Mouse (Mus musculus): Measurements from ENCODE around the gene Mief1. TPM values are rescaled to one million over a fixed set of nuclear protein-coding genes. Genes with fewer than 3 reads are reported as not detected.

Gene Mief1
- polyA plus RNA-seq, 1 experiment from 2014 or later, result 12.6 TPM

- Histone ChIP-seq H3K9me3 (ENCODE audit: control insufficient read depth, low read length) (no peaks in the 10 kb centered on the region), H3K9ac (ENCODE audit: low read length) (no peak overlapping the region), H3K36me3 (ENCODE audit: control insufficient read depth, insufficient read depth, low read length) (no peaks in the 10 kb centered on the region; the same call in 1 of the 2 replicates), H3K4me3 (ENCODE audit: low read depth, low read length) (no peak overlapping the region), H3K27me3 (ENCODE audit: control insufficient read depth, insufficient read depth, low read length) (no peaks in the 10 kb centered on the region), H3K4me1 (replicated peaks; ENCODE audit: control insufficient read depth, insufficient read depth) (no peaks in the 10 kb centered on the region), H3K4me2 (replicated peaks; ENCODE audit: low read depth) (no peak overlapping the region), H3K27ac (replicated peaks) (no peak overlapping the region)
- DNase-seq (ENCODE audit: low spot score), result no peak
- no peak for ATAC-seq (ENCODE audit: low FRiP score, low TSS enrichment)
- TF ChIP-seq EP300 (optimal IDR thresholded peaks at IDR 0.05) (no peak), CTCF (IDR thresholded peaks at IDR 0.05; ENCODE audit: low read depth) (no peak)
Observed at GRCm38 (mm10) chr15:80213688-80214087, 20.1 kb upstream of the Mief1 start.

GRCm38 (mm10) chr15:80215716-80216479, 17.9 kb upstream of the Mief1 start:
- DNase-seq (ENCODE audit: low spot score) (peak; percentile 58), ATAC-seq (ENCODE audit: low FRiP score, low TSS enrichment) (0 out of 2 replicates have a peak, but pooled peaks have one; percentile 6)
- Histone ChIP-seq H3K4me1 (replicated peaks; ENCODE audit: control insufficient read depth, insufficient read depth) (no peaks in the 10 kb centered on the region; the same call in 1 of the 2 replicates), H3K9ac (ENCODE audit: low read length) (no peak overlapping the region), H3K4me3 (ENCODE audit: low read depth, low read length) (no peak overlapping the region), H3K4me2 (replicated peaks; ENCODE audit: low read depth) (no peak overlapping the region), H3K27me3 (ENCODE audit: control insufficient read depth, insufficient read depth, low read length) (no peaks in the 10 kb centered on the region), H3K27ac (replicated peaks) (no peak overlapping the region), H3K36me3 (ENCODE audit: control insufficient read depth, insufficient read depth, low read length) (no peaks in the 10 kb centered on the region; the same call in 1 of the 2 replicates), H3K9me3 (ENCODE audit: control insufficient read depth, low read length) (no peaks in the 10 kb centered on the region)
- 14% methylated on average over 10 of the region's 10 CpGs for WGBS
- TF ChIP-seq EP300 (optimal IDR thresholded peaks at IDR 0.05), result no peak
- peak; percentile 68 for TF ChIP-seq CTCF (IDR thresholded peaks at IDR 0.05; ENCODE audit: low read depth)

GRCm38 (mm10) chr15:80216480-80216820, 17.4 kb upstream of the Mief1 start:
- 59% methylated on average over 9 of the region's 9 CpGs for WGBS
- TF ChIP-seq CTCF (IDR thresholded peaks at IDR 0.05; ENCODE audit: low read depth), result no peak
- no peak for TF ChIP-seq EP300 (optimal IDR thresholded peaks at IDR 0.05)
- no peak for DNase-seq (ENCODE audit: low spot score)

GRCm38 (mm10) chr15:80217476-80217875, 16.3 kb upstream of the Mief1 start:
- Histone ChIP-seq H3K9me3 (ENCODE audit: control insufficient read depth, low read length) (no peaks in the 10 kb centered on the region), H3K9ac (ENCODE audit: low read length) (no peak overlapping the region), H3K4me1 (replicated peaks; ENCODE audit: control insufficient read depth, insufficient read depth) (no peaks in the 10 kb centered on the region; the same call in 1 of the 2 replicates), H3K36me3 (ENCODE audit: control insufficient read depth, insufficient read depth, low read length) (no peaks in the 10 kb centered on the region), H3K4me2 (replicated peaks; ENCODE audit: low read depth) (no peak overlapping the region), H3K27ac (replicated peaks) (no peak overlapping the region), H3K4me3 (ENCODE audit: low read depth, low read length) (no peak overlapping the region), H3K27me3 (ENCODE audit: control insufficient read depth, insufficient read depth, low read length) (no peaks in the 10 kb centered on the region)
- ATAC-seq (ENCODE audit: low FRiP score, low TSS enrichment) (no peak), DNase-seq (ENCODE audit: low spot score) (no peak)
- 89% methylated on average over 10 of the region's 10 CpGs for WGBS
- TF ChIP-seq EP300 (optimal IDR thresholded peaks at IDR 0.05) (no peak), CTCF (IDR thresholded peaks at IDR 0.05; ENCODE audit: low read depth) (no peak)

More at GRCm38 (mm10) chr15:80216480-80216820, 17.4 kb upstream of the Mief1 start:
- H3K4me2 ChIP-seq (replicated peaks; ENCODE audit: low read depth), result no peak overlapping the region
- no peaks in the 10 kb centered on the region; the same call in 1 of the 2 replicates for H3K4me1 ChIP-seq (replicated peaks; ENCODE audit: control insufficient read depth, insufficient read depth)
- ATAC-seq (ENCODE audit: low FRiP score, low TSS enrichment), result no peak
- no peak overlapping the region for H3K27ac ChIP-seq (replicated peaks)
- no peaks in the 10 kb centered on the region for H3K27me3 ChIP-seq (ENCODE audit: control insufficient read depth, insufficient read depth, low read length)
- no peak overlapping the region for H3K9ac ChIP-seq (ENCODE audit: low read length)
- no peaks in the 10 kb centered on the region for H3K9me3 ChIP-seq (ENCODE audit: control insufficient read depth, low read length)
- no peak overlapping the region for H3K4me3 ChIP-seq (ENCODE audit: low read depth, low read length)
- H3K36me3 ChIP-seq (ENCODE audit: control insufficient read depth, insufficient read depth, low read length), result no peaks in the 10 kb centered on the region; the same call in 1 of the 2 replicates

GRCm38 (mm10) chr15:80219211-80219610, 14.6 kb upstream of the Mief1 start:
- H3K27ac ChIP-seq (replicated peaks), result peak overlapping the region; percentile 61; the same call in 1 of the 2 replicates
- H3K4me2 ChIP-seq (replicated peaks; ENCODE audit: low read depth), result peak overlapping the region; percentile 20; the same call in 1 of the 2 replicates
- H3K4me3 ChIP-seq (ENCODE audit: low read depth, low read length), result no peak overlapping the region
- 21% methylated on average over 14 of the region's 14 CpGs for WGBS
- TF ChIP-seq EP300 (optimal IDR thresholded peaks at IDR 0.05), result no peak
- no peak for TF ChIP-seq CTCF (IDR thresholded peaks at IDR 0.05; ENCODE audit: low read depth)
- ATAC-seq (ENCODE audit: low FRiP score, low TSS enrichment) (peak; percentile 53), DNase-seq (ENCODE audit: low spot score) (peak; percentile 42)
- H3K9me3 ChIP-seq (ENCODE audit: control insufficient read depth, low read length), result no peaks in the 10 kb centered on the region
- no peak overlapping the region for H3K9ac ChIP-seq (ENCODE audit: low read length)
- no peaks in the 10 kb centered on the region for H3K36me3 ChIP-seq (ENCODE audit: control insufficient read depth, insufficient read depth, low read length)
- no peaks in the 10 kb centered on the region for H3K27me3 ChIP-seq (ENCODE audit: control insufficient read depth, insufficient read depth, low read length)
- H3K4me1 ChIP-seq (replicated peaks; ENCODE audit: control insufficient read depth, insufficient read depth), result no peaks in the 10 kb centered on the region; the same call in 1 of the 2 replicates
